Mouse (Mus musculus) G1E (cell line): Measurements from ENCODE around the gene 5830473C10Rik. TPM values are rescaled to one million over a fixed set of nuclear protein-coding genes. Genes with fewer than 3 reads are reported as not detected.

Experiments used
- ATAC-seq: 2 replicates; pipeline ENCODE4 v1.8.0; 2016; ENCODE audit warnings: mild to moderate bottlenecking; ENCODE audit not compliant: insufficient number of reproducible peaks, poor library complexity, low FRiP score, severe bottlenecking; ENCODE audit errors: extremely low read depth
- DNase-seq: peaks from one replicate; pipeline ENCODE4 v3.0.0; 2012; ENCODE audit warnings: low spot score
- H3K27me3 ChIP-seq: 2 replicates; pipeline ENCODE4 v1.6.1; 2012; ENCODE audit warnings: mild to moderate bottlenecking, low read length, inconsistent platforms; ENCODE audit not compliant: insufficient read depth
- H3K36me3 ChIP-seq: replicated peaks from 2 replicates; pipeline ENCODE3; 2012; ENCODE audit warnings: mild to moderate bottlenecking, inconsistent platforms
- H3K4me1 ChIP-seq: 2 replicates; pipeline ENCODE4 v1.6.1; 2012; ENCODE audit warnings: low read depth, low read length, inconsistent platforms, mixed read lengths; ENCODE audit not compliant: insufficient read depth
- H3K4me3 ChIP-seq: 2 replicates; pipeline ENCODE4 v1.5.1; 2012; ENCODE audit warnings: low read depth, mild to moderate bottlenecking, inconsistent platforms, low read length, moderate library complexity, mixed read lengths
- H3K9me3 ChIP-seq: replicated peaks from 2 replicates; pipeline ENCODE4 v1.6.1; 2012; ENCODE audit warnings: inconsistent platforms
- CTCF ChIP-seq: IDR thresholded peaks from 2 replicates; pipeline ENCODE4 v1.5.1; 2012; ENCODE audit warnings: low read depth, low read length, inconsistent platforms, mixed read lengths
- GATA1 ChIP-seq: IDR thresholded peaks from 2 replicates; pipeline ENCODE4 v1.6.1; 2012; ENCODE audit warnings: borderline replicate concordance, low read length, inconsistent platforms, mixed read lengths
- GATA2 ChIP-seq: IDR thresholded peaks from 2 replicates; pipeline ENCODE4 v1.6.1; 2012; ENCODE audit warnings: low read depth, low read length, inconsistent platforms, borderline replicate concordance
- POLR2AphosphoS5 ChIP-seq: IDR thresholded peaks from 2 replicates; pipeline ENCODE4 v1.6.1; 2012; ENCODE audit warnings: low read depth, low read length, inconsistent platforms; ENCODE audit not compliant: insufficient replicate concordance
- TAL1 ChIP-seq: conservative IDR thresholded peaks from 2 replicates; pipeline ENCODE4 v1.6.1; 2012; ENCODE audit warnings: low read depth, low read length, inconsistent platforms, mixed read lengths
- polyA plus RNA-seq: library from polyadenylated mRNA; stranded (reverse); fragments of >175 nt; gene quantifications from 2 replicates; pipeline ENCODE4 v1.2.3, GENCODE M21; 2012
- total RNA-seq, 2 experiments: library from RNA; stranded (forward) in 1 of 2; stranded (reverse) in 1 of 2; fragments of 200-1000 nt in 1 of 2; fragments of >200 nt in 1 of 2; fragmentation: Nextera tagmentation in 1 of 2; gene quantifications; 2 replicates each; pipeline ENCODE4 v1.2.3; 2014 to 2017

Gene 5830473C10Rik
- total and polyA plus RNA-seq, 3 experiments: not detected

DNA sequence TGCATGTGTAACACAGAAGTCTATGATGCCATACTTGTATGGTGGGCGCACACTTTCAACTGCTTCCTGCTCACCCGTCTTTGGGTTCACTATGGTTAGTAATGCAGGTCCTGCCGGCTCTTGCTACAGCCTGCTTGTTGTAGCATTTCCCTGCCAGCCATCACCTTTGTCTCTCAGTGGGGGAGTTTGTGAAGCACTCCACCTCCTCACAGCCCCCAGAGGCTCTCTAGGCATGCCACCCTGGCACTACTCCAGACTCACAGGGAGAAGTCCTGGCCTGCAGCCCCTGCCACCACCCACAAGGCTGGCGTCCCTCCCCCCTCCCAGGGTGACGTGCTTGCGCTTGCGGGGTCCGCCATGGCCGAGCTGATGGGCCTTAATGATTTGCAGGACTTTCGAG, 29.8 kb downstream of the 5830473C10Rik start:
- TF ChIP-seq TAL1: no peak
- no peak for TF ChIP-seq GATA1
- TF ChIP-seq GATA2: no peak
- TF ChIP-seq POLR2AphosphoS5: no peak
- no peak for TF ChIP-seq CTCF
- Histone ChIP-seq H3K27me3 (no peaks in the 10 kb centered on the region), H3K36me3 (no peaks in the 10 kb centered on the region), H3K4me1 (0 out of 2 replicates have a peak, but pooled peaks cover 3% of the 10 kb centered on the region), H3K4me3 (no peak overlapping the region), H3K9me3 (0 out of 2 replicates have a peak, but pooled peaks cover 2% of the 10 kb centered on the region)
- ATAC-seq (no peak), DNase-seq (no peak)

DNA sequence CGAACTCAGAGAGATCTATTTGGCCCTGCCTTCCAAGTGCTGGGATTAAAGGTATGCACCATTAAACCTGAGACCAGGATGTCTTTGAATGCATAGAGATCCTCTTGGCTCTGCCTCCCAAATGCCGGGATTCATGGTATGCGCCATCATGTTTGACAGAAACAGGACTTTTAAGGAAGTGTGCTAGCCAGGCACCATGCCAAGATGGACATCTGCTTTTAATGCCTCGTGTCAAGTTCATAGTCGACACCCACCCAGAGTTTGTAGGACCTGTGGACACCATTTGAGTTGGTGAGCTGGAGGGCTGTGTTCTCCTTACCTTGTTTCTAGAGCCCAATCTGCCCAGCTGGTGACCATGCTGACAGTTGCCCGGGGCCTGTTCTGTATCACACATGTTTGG, 31.0 kb downstream of the 5830473C10Rik start:
- no peak for DNase-seq
- H3K4me1 ChIP-seq: 0 out of 2 replicates have a peak, but pooled peaks cover 3% of the 10 kb centered on the region
- H3K27me3 ChIP-seq: no peaks in the 10 kb centered on the region
- ATAC-seq: no peak
- no peaks in the 10 kb centered on the region for H3K36me3 ChIP-seq
- TF ChIP-seq GATA2 (no peak), POLR2AphosphoS5 (no peak), CTCF (no peak), GATA1 (no peak), TAL1 (no peak)
- 0 out of 2 replicates have a peak, but pooled peaks cover 2% of the 10 kb centered on the region for H3K9me3 ChIP-seq
- no peak overlapping the region for H3K4me3 ChIP-seq

- no peak overlapping the region for H3K4me3 ChIP-seq
- no peak for TF ChIP-seq POLR2AphosphoS5
- TF ChIP-seq GATA2: no peak
- TF ChIP-seq GATA1: no peak
- TF ChIP-seq CTCF: no peak
- TF ChIP-seq TAL1: no peak
- H3K9me3 ChIP-seq: no peaks in the 10 kb centered on the region
- no peaks in the 10 kb centered on the region for H3K4me1 ChIP-seq
- H3K27me3 ChIP-seq: no peaks in the 10 kb centered on the region; the same call in 1 of the 2 replicates
- no peak for DNase-seq
- ATAC-seq: no peak
- H3K36me3 ChIP-seq: no peaks in the 10 kb centered on the region
Measured at GRCm38 (mm10) chr5:90594945-90595344, 34.0 kb downstream of the 5830473C10Rik start.

- Histone ChIP-seq H3K9me3 (no peaks in the 10 kb centered on the region), H3K27me3 (peaks cover 2% of the 10 kb centered on the region; the same call in 1 of the 2 replicates), H3K4me3 (no peak overlapping the region), H3K4me1 (no peaks in the 10 kb centered on the region), H3K36me3 (no peaks in the 10 kb centered on the region)
- ATAC-seq: no peak
- DNase-seq: no peak
- no peak for TF ChIP-seq GATA1
- no peak for TF ChIP-seq CTCF
- no peak for TF ChIP-seq POLR2AphosphoS5
- no peak for TF ChIP-seq GATA2
- TF ChIP-seq TAL1: no peak
Measured at GRCm38 (mm10) chr5:90596155-90596554, 35.2 kb downstream of the 5830473C10Rik start.

GRCm38 (mm10) chr5:90601469-90601868, 40.6 kb downstream of the 5830473C10Rik start:
- no peak for DNase-seq
- Histone ChIP-seq H3K36me3 (no peaks in the 10 kb centered on the region), H3K4me1 (no peaks in the 10 kb centered on the region), H3K4me3 (no peak overlapping the region), H3K27me3 (peaks cover 6% of the 10 kb centered on the region), H3K9me3 (no peaks in the 10 kb centered on the region)
- no peak for ATAC-seq
- no peak for TF ChIP-seq CTCF
- no peak for TF ChIP-seq GATA1
- no peak for TF ChIP-seq GATA2
- no peak for TF ChIP-seq POLR2AphosphoS5
- no peak for TF ChIP-seq TAL1

- DNase-seq (no peak), ATAC-seq (no peak)
- Histone ChIP-seq H3K4me3 (no peak overlapping the region), H3K27me3 (peaks cover 6% of the 10 kb centered on the region; the same call in 1 of the 2 replicates), H3K4me1 (no peaks in the 10 kb centered on the region), H3K36me3 (no peaks in the 10 kb centered on the region), H3K9me3 (no peaks in the 10 kb centered on the region)
- TF ChIP-seq GATA2 (no peak), POLR2AphosphoS5 (no peak), GATA1 (no peak), TAL1 (no peak), CTCF (no peak)
Measured at GRCm38 (mm10) chr5:90603407-90603923, 42.6 kb downstream of the 5830473C10Rik start.

DNA sequence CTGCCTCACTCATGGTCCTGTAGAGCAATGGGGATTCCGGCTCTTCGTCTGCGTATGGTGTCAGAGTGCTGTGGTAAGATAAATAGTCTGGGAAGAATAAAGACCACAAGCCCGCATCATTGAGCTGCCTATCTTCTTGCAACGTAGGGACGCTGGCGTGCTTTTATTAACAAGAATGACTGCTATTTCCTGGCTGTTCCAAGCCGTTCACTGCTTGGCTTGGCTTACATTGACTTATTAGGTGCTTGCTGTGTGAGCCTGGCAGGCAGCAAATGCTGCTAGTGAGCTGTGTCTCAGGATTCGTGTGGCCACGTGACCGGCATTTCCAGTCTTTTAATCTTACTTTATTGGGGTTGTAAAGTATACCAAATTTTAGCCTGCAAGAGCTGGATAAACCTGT, 48.0 kb downstream of the 5830473C10Rik start:
- Histone ChIP-seq H3K9me3 (no peaks in the 10 kb centered on the region), H3K36me3 (no peaks in the 10 kb centered on the region), H3K27me3 (no peaks in the 10 kb centered on the region), H3K4me1 (no peaks in the 10 kb centered on the region), H3K4me3 (no peak overlapping the region)
- no peak for TF ChIP-seq GATA1
- TF ChIP-seq POLR2AphosphoS5: no peak
- TF ChIP-seq CTCF: no peak
- TF ChIP-seq GATA2: no peak
- no peak for TF ChIP-seq TAL1
- ATAC-seq (no peak), DNase-seq (no peak)
